Mouse (Mus musculus): Measurements from ENCODE around the gene Cabp4.
"Not testable (repeated sequence)": the region's sequence is repeated elsewhere in the genome, so short reads cannot be mapped to it uniquely, and the experiment has no call there.

Cabp4 gene

GRCm38 (mm10) chr19:4147022-4147405 is 3.2 kb upstream of the Cabp4 start:
- DNase-seq (ENCODE audit: low spot score in 2 of 2): no peak

DNA sequence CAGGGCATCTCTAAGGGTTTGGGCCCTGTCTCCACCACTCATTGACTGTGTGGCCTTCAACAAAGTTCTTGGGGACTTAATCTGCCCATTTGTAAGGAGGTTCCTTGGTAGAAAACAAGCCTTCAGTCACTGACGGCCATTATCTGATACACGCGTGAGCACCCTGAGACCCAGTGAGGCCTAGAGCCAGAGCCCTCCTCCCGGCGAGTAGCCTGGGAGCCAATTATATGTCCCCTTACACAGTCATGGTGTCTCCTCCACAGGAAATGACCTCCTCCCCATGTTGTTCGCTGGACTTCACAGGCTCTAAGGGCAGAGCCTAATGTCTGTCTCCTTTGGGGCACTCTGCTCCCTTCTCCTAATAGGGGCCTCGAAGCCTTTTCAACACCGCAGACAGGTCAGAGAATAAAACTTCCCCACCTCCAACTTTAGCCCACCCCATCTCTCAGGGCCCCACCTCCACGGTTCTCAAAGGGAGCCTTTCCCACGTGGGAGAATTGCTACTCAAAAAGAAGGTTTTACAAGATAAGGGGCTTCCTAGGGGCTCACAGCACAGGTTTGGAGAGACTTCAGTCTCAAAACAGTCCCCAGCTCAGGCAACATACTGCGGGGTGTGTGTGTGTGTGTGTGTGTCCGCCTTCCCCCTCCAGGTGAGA is 2.7 kb upstream of the Cabp4 start:
- DNase-seq (ENCODE audit: low spot score in 2 of 2): no peak

- DNase-seq (ENCODE audit: low spot score in 2 of 2): no peak
Observed at GRCm38 (mm10) chr19:4145936-4146335, 2.1 kb upstream of the Cabp4 start.

GRCm38 (mm10) chr19:4144550-4145498 is 991 bp upstream of the Cabp4 start:
- no peak for DNase-seq (ENCODE audit: low spot score in 2 of 2)

GRCm38 (mm10) chr19:4142416-4143173 is 1.2 kb downstream of the Cabp4 start:
- DNase-seq (ENCODE audit: low spot score in 2 of 2): no peak

DNA sequence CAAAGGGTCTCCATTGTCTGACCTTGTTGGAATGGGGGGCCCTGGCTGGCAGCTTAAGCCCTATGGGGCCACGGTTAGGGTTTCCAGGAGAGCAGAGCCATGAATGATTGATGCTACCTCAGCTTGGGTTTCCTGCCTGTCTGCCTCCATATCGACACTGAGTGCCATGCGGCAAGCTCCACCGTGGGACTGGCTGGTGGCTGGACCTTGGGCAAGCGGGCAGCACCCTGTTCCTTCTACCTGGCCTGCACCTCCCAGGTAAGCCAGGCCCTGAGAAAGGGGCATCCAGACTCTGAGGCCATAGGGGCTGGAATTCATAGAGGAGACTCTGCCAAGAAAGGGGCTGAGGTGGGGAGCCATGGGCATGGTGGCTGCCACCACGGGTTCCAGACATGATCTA is 3.7 kb downstream of the Cabp4 start:
- DNase-seq (ENCODE audit: low spot score in 2 of 2): no peak

GRCm38 (mm10) chr19:4139446-4139845 is 4.4 kb downstream of the Cabp4 start, which contains the start of gene Gpr152:
TSS of gene Gpr152 (plus strand) at chr19:4139787.
- no peak for DNase-seq (ENCODE audit: low spot score in 2 of 2)

DNA sequence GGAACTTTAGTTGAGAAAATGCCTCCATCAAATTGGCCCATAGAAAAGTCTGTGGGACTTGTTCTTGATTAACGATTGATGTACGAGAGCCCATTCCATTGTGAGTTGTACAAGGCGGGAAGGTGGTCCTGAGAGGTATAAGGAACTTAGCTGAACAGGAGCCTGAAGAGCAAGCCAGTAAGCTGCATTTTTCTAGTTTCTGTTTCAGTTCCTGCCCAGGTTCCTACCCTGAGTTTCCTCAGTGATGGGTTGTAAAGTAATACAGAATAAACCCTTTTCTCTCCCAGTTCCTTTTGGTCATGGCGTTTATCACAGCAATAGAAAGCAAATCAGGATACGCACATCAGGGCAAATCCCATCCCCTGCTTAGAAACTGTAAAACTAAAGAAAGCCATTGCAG is 5.9 kb downstream of the Cabp4 start:
- no peak for DNase-seq (ENCODE audit: low spot score in 2 of 2)

DNA sequence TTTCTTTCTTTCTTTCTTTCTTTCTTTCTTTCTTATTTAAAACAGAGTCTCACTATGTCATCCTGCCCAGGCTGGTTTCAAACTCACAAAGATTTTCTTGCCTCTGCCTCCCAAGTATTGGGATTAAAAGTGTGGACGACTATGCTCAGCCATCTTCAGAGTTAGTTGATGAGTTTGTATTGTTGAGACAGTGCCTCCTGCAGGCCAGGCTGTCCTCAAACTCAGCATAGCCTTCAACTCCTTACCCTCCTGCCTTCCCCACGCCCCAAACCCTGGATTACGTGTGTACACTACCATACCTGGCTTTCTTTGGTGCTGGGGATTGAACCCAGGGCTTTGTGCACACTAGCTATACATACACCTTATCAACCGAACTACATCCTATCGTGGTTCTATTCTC is 7.4 kb downstream of the Cabp4 start:
- DNase-seq (ENCODE audit: low spot score in 2 of 2): no peak

GRCm38 (mm10) chr19:4135963-4136345 is 7.9 kb downstream of the Cabp4 start:
- not testable (repeated sequence) for DNase-seq (ENCODE audit: low spot score in 2 of 2)

DNA sequence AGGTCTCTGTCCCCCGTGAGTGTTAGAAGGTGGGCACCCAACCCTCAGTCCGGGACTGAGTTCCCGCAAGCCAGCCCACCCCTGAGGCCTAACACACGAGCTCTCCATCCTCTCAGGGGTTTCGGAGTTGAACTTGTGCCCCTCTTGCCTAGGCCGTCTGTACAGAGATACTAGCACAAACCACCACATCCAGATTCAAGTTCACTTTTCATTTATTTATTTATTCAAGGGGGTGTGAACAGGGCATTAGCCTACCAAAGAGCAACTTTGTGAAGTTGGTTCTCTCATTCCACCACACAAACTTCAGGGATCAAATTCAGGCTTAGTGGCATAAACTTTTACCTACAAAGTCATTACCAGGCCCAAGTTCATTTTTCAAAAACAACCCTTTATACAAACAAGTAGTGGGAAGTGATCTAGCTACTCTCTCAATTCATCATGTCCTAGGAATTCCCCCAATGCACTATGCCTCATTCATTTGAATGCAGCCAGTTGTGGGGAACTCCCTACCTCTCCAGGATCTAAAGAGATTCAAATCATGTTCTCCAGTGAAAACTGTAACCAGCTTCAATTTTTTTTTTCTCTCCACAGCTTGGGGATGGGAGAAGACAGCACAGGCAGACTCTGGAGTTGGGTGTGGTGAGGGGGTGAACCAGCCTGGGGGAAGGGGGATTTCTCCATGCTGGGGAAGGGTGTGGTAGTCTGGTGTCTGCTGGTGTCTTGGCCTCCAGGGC is 8.4 kb downstream of the Cabp4 start:
- not testable (repeated sequence) for DNase-seq (ENCODE audit: low spot score in 2 of 2)

DNA sequence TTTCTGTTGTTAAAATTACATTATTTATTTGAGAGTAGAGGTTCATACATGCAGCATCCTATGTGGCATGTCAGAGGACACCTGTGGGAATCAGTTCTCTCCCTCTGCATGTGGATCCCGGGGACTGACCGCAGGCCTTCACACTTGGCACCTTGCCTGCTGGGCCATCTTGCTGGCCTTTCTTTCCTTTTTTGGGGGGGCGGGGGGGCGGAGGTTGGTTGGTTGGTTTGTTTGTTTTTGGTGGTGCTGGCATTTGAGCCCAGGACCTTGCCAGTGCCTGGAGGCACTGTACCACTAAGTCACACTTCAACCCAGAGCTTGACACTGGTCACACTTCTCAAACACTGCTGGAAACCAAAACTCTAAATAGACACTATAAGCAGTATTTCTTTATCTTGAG is 9.5 kb downstream of the Cabp4 start:
- no peak for DNase-seq (ENCODE audit: low spot score in 2 of 2)

DNA sequence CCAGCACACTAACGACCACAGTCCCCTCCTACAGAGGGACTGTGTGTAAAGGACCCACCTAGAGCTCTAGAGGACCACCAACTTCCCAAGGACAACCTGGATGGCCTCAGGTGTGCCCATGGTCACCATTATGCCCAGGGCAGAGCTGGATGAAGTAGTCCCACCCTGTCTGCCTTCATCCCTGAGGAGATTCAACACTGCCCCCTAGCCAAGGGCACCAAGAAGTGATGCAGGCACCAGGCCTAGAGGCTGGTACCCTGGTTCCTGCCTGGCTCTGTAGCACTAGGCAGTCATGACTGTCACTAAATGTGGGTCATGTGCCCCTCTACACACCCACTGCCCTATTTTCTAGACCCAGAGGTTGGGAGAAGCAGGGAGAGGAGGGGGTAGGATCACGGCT is 12.1 kb downstream of the Cabp4 start:
- no peak for DNase-seq (ENCODE audit: low spot score in 2 of 2)

DNA sequence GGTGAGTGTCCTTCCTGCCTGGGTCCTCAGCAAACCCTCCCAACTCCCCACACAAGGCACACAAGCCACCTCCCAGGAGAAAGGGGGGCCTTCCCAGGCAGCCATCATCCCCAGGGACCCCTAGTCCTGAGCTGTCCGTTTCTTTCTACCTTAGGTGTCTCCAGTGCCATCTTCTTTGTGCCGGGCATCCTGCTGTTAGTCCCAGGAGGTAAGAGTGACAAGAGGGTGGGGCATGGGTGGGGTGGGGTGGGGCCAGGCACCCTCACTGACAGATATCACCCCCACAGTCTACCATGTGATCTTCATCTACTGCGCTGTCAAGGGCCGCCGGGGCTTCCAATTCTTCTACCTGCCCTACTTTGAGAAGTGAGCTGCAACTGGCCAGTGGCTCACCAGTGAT is 12.8 kb downstream of the Cabp4 start:
- no peak for DNase-seq (ENCODE audit: low spot score in 2 of 2)

- no peak for DNase-seq (ENCODE audit: low spot score in 2 of 2)
Observed at GRCm38 (mm10) chr19:4130106-4130505, 13.7 kb downstream of the Cabp4 start.

DNA sequence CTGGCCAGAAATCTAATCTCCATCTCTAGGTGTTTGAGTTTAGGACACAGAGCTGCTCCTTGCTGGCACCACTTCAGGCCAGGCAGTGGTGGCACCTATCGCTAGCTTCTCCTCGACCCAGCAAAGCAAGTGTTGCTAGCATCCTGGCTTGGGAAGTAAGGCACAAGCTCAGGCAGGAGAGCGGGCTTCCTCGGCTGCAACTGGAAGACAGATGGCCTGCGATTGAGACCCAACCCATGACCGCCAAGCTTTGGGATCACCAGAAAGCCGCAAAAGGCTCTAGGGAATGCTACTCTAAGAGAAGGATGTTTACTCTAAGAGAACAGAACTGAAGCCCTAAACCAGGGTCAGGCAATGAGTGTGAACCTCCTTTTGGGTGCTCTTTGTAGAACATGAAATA is 14.4 kb downstream of the Cabp4 start:
- DNase-seq (ENCODE audit: low spot score in 2 of 2): no peak

DNA sequence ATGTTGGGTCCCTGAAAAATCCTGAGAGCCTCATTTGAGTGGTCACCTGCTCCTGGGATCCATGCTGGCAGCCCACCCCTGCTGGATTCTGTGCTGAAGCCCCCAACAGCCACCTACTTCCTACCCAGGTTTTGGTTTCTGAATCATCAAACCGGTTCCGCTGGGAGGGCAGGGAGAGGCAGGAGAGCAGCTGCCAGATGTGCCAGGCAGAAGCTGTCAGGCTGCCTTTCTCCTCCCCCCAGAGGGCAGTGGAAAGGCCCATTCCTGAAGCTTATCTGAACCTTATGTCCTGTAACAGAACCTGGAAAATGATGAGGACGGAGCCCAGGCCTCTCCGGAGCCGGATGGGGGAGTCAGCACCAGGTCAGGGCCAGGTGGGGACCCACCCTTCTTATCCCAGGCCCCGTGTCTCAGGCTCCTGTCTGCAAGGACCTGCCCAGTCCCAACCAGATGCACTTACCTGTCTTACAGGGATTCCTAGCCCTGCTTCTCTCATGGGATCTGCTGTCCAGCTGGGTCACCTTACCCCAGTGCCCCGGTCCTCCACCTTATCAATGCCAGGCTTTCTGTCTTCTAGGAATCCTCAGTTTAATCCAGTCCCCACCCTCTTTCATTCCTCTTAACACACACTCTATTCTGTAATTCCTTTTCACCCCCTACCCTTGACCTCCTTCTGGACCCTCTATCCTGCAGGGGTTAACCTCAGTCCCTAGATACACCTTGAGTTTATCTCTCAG is 16.9 kb downstream of the Cabp4 start:
- DNase-seq (ENCODE audit: low spot score in 2 of 2): no peak

GRCm38 (mm10) chr19:4125741-4126696 is 17.8 kb downstream of the Cabp4 start, which contains the start of gene Aip:
TSS of gene Aip (minus strand) at chr19:4125858.
- DNase-seq (ENCODE audit: low spot score in 2 of 2): peak; percentile 98 to 99

DNA sequence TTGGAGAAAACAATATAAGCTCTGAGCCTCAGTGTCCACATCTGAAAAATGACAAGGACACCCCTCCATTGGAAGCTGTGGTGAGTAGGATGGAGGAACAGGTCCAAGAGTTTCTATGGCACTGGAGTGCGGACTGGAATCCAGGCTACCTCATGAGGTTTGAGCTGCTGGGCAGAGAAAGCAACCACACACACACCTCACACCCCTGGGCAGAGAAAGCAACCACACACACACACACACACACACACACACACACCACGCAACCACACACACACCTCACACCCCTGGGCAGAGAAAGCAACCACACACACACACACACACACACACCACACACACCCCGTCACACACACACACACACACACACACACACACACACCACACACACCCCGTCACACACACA is 18.6 kb downstream of the Cabp4 start:
- not testable (repeated sequence) for DNase-seq (ENCODE audit: low spot score in 2 of 2)

GRCm38 (mm10) chr19:4124432-4124831 is 19.4 kb downstream of the Cabp4 start:
- no peak for DNase-seq (ENCODE audit: low spot score in 2 of 2)

Measured in urinary bladder, postnatal 4 days (tissue).